Mouse (Mus musculus): ENCODE results near the gene Def8.

Gene Def8

GRCm38 (mm10) chr8:123491280-123492075, 68.2 kb downstream of the Def8 start:
- DNase-seq (ENCODE audit: low spot score): no peak

- DNase-seq (ENCODE audit: low spot score): no peak
These were observed 69.6 kb downstream of the Def8 start for GRCm38 (mm10) chr8:123492898-123493297.

GRCm38 (mm10) chr8:123497699-123498098, 74.4 kb downstream of the Def8 start:
- no peak for DNase-seq (ENCODE audit: low spot score)

- DNase-seq (ENCODE audit: low spot score): no peak
These were observed 75.6 kb downstream of the Def8 start for GRCm38 (mm10) chr8:123498963-123499362.

GRCm38 (mm10) chr8:123499556-123499955, 76.2 kb downstream of the Def8 start:
- no peak for DNase-seq (ENCODE audit: low spot score)

- DNase-seq (ENCODE audit: low spot score): no peak
These were observed 78.9 kb downstream of the Def8 start for GRCm38 (mm10) chr8:123502192-123502591.

GRCm38 (mm10) chr8:123503801-123504467, 80.6 kb downstream of the Def8 start:
- DNase-seq (ENCODE audit: low spot score): no peak

GRCm38 (mm10) chr8:123504591-123505195, 81.4 kb downstream of the Def8 start:
- no peak for DNase-seq (ENCODE audit: low spot score)

GRCm38 (mm10) chr8:123505267-123505666, 81.9 kb downstream of the Def8 start:
- DNase-seq (ENCODE audit: low spot score): no peak

- DNase-seq (ENCODE audit: low spot score): no peak
These were observed 82.4 kb downstream of the Def8 start for GRCm38 (mm10) chr8:123505695-123506094.

- no peak for DNase-seq (ENCODE audit: low spot score)
These were observed 83.8 kb downstream of the Def8 start for GRCm38 (mm10) chr8:123507153-123507552.

- DNase-seq (ENCODE audit: low spot score): no peak
These were observed 87.5 kb downstream of the Def8 start for GRCm38 (mm10) chr8:123510819-123511218.

Data from ovary, postnatal 10 days (tissue).